Mouse (Mus musculus): ENCODE data around the gene Phlda1. TPM values are rescaled to one million over a fixed set of nuclear protein-coding genes. Genes with fewer than 3 reads are reported as not detected.

Phlda1 gene
- polyA plus RNA-seq, 1 experiment from 2014 or later, result 20.5 TPM

DNA sequence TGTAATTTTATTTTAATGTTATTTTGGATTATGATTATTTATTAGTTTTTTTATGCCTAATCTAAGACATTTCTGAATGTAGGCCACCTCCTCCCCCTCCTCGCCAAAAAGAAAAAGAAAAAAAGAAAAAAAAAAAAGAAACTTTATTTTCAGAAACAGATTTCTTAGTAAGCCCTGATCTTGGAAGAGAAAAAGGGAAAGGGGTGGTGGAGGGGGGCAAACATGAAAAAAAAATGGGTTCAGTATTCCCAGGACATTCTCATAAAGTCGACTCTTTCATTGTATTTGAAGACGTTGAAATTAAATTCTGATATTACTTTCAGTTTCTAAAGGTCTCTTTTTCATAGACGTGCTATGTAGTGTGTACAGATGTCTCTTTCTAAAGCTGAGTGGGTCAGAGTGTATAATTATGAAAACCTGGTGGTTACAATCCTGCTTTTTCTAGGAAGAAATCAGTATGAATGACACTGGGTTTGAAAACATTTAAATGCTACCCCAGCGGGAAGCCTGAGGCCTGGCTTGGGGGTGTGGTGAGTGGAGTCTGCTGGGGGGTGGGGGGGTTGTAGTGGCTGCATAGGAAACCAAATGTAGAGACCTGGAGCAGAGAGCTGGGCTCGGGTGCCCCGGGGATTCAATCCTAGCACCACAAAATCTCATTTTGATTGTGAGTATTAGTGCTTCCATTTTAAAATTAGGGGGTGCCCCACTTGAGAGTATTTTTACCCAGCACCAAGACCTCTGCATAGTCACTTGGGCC is 2.4 kb downstream of the Phlda1 start:
- Histone ChIP-seq H3K36me3 (ENCODE audit: control insufficient read depth, insufficient read depth, low read length) (no peaks in the 10 kb centered on the region), H3K27me3 (replicated peaks; ENCODE audit: control insufficient read depth, insufficient read depth, low read length) (no peaks in the 10 kb centered on the region), H3K4me1 (ENCODE audit: control insufficient read depth, insufficient read depth, low read length) (0 out of 2 replicates have a peak, but pooled peaks cover 7% of the 10 kb centered on the region), H3K4me3 (ENCODE audit: low read depth, low read length) (peak overlapping the region; percentile 77), H3K9me3 (replicated peaks; ENCODE audit: control insufficient read depth, low read length) (no peaks in the 10 kb centered on the region), H3K4me2 (ENCODE audit: low read length) (peak overlapping the region; percentile 90), H3K27ac (ENCODE audit: low read depth, low read length) (no peak overlapping the region), H3K9ac (ENCODE audit: low read length) (peak overlapping the region; percentile 85)
- no peak for DNase-seq (ENCODE audit: low spot score)
- WGBS, result 9% methylated on average over 7 of the region's 7 CpGs
- no peak for ATAC-seq

DNA sequence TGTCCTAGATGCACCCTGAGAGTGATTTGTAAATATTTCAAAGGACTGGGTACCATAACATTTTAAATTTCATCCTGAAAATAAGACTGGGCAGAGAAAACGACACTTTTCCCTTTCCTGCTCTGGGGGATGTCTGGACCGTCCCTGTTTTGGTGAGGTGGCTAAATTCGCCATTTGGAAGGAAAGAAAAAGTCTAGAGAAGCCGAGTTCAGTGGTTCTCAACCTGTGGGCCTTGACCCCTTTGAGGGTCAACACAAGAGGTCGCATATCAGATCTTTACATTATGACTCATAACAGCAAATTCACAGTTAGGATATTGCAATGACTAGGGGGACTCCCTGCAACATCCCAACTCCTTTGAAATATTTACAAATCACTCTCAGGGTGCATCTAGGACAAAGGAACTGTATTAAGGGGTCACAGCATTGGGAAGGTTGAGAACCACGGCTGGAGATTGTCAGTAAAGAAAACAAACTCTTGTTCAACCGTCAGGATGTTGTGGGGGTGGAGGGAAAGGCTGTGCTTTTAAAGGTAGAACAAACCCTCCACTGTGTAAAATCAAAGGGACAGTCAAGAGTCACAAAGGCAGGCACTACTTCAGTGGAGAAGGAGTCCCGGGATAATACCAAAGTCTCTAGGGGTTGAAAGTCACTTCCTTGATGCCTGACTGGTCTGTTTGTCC is 3.2 kb downstream of the Phlda1 start:
- DNase-seq (ENCODE audit: low spot score) (no peak), ATAC-seq (no peak)
- no peak overlapping the region for H3K27ac ChIP-seq (ENCODE audit: low read depth, low read length)
- peak overlapping the region; percentile 90 for H3K4me2 ChIP-seq (ENCODE audit: low read length)
- no peaks in the 10 kb centered on the region for H3K9me3 ChIP-seq (replicated peaks; ENCODE audit: control insufficient read depth, low read length)
- 0 out of 2 replicates have a peak, but pooled peaks cover 7% of the 10 kb centered on the region for H3K4me1 ChIP-seq (ENCODE audit: control insufficient read depth, insufficient read depth, low read length)
- peak overlapping the region; percentile 21; the same call in 1 of the 2 replicates for H3K9ac ChIP-seq (ENCODE audit: low read length)
- H3K36me3 ChIP-seq (ENCODE audit: control insufficient read depth, insufficient read depth, low read length), result no peaks in the 10 kb centered on the region
- peak overlapping the region; percentile 77; the same call in 1 of the 2 replicates for H3K4me3 ChIP-seq (ENCODE audit: low read depth, low read length)
- 38% methylated on average over 8 of the region's 8 CpGs for WGBS
- H3K27me3 ChIP-seq (replicated peaks; ENCODE audit: control insufficient read depth, insufficient read depth, low read length), result no peaks in the 10 kb centered on the region

DNA sequence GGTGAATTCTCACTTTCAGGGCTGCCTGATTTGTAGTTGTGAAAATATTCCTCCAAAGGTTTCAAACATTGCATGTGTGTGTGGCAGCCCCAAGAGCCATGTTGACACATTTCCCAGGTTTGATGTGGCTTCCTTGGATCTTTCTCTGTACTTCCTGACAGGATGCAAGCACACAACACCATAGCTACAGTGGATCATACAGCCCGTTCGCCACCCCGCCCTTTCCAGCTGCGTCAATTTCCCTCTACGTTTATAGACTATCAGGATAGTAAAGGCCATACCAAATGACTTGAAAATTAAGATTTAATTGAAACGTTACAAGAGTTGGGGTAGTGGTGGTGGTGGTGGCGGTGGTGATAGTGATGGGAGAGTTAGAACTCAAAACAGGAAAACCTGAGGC is 3.9 kb downstream of the Phlda1 start:
- Histone ChIP-seq H3K36me3 (ENCODE audit: control insufficient read depth, insufficient read depth, low read length) (no peaks in the 10 kb centered on the region), H3K4me3 (ENCODE audit: low read depth, low read length) (no peak overlapping the region), H3K9me3 (replicated peaks; ENCODE audit: control insufficient read depth, low read length) (no peaks in the 10 kb centered on the region), H3K4me2 (ENCODE audit: low read length) (peak overlapping the region; percentile 90; the same call in 1 of the 2 replicates), H3K27me3 (replicated peaks; ENCODE audit: control insufficient read depth, insufficient read depth, low read length) (no peaks in the 10 kb centered on the region), H3K4me1 (ENCODE audit: control insufficient read depth, insufficient read depth, low read length) (0 out of 2 replicates have a peak, but pooled peaks cover 7% of the 10 kb centered on the region), H3K9ac (ENCODE audit: low read length) (no peak overlapping the region), H3K27ac (ENCODE audit: low read depth, low read length) (no peak overlapping the region)
- DNase-seq (ENCODE audit: low spot score) (no peak), ATAC-seq (no peak)
- WGBS, result 88% methylated on average over 7 of the region's 7 CpGs

DNA sequence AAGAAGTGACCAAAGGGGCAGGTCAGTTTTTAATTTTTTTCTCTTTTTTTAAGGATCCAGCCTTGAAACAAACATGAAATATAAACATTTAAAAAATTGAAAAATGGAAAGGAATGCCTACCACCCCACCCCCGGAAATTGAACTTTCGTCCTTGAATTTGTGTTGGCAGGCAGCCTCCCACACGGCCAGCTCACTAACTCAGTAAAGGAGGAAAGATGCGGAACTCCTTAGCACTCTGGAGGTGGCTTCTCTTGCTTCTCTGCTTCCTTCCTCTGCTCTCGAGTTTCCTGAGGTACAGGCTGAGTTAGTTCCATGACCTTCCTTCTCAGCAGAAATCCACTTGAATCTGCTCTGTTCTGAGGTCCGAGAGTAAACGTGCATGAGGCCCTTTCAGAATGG is 4.7 kb downstream of the Phlda1 start:
- Histone ChIP-seq H3K27ac (ENCODE audit: low read depth, low read length) (no peak overlapping the region), H3K9me3 (replicated peaks; ENCODE audit: control insufficient read depth, low read length) (no peaks in the 10 kb centered on the region), H3K9ac (ENCODE audit: low read length) (no peak overlapping the region), H3K4me2 (ENCODE audit: low read length) (no peak overlapping the region), H3K27me3 (replicated peaks; ENCODE audit: control insufficient read depth, insufficient read depth, low read length) (no peaks in the 10 kb centered on the region), H3K4me1 (ENCODE audit: control insufficient read depth, insufficient read depth, low read length) (0 out of 2 replicates have a peak, but pooled peaks cover 7% of the 10 kb centered on the region), H3K4me3 (ENCODE audit: low read depth, low read length) (no peak overlapping the region), H3K36me3 (ENCODE audit: control insufficient read depth, insufficient read depth, low read length) (no peaks in the 10 kb centered on the region)
- no peak for DNase-seq (ENCODE audit: low spot score)
- 59% methylated on average over 7 of the region's 7 CpGs for WGBS
- ATAC-seq, result no peak

DNA sequence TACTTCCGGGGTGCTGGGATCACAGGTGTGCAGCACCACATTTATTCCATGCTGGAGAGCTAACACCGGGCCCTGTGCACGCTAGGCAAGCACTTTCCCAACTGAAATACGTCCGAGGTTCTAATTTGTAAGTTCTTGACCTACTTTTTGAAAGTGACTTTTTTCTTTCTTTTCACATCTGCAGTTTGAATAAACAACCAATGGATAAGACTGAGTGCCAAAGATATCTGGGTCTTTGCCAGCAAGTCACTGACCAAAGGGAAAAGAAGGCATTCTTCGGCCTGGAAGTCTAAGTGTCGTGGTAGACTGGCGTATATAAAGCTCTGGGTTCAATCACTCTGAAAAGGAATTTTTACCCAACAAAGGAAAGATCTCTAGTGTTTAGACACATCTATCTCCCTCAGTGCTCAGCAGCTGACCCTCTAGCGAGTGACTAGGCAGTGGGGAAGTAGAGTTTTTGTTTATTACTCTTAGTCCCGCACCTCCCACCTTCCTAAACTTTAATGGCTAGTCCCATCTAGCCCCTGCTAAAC is 6.0 kb downstream of the Phlda1 start:
- Histone ChIP-seq H3K27me3 (replicated peaks; ENCODE audit: control insufficient read depth, insufficient read depth, low read length) (no peaks in the 10 kb centered on the region), H3K4me2 (ENCODE audit: low read length) (no peak overlapping the region), H3K4me1 (ENCODE audit: control insufficient read depth, insufficient read depth, low read length) (0 out of 2 replicates have a peak, but pooled peaks cover 7% of the 10 kb centered on the region), H3K27ac (ENCODE audit: low read depth, low read length) (no peak overlapping the region), H3K36me3 (ENCODE audit: control insufficient read depth, insufficient read depth, low read length) (no peaks in the 10 kb centered on the region), H3K9me3 (replicated peaks; ENCODE audit: control insufficient read depth, low read length) (no peaks in the 10 kb centered on the region), H3K4me3 (ENCODE audit: low read depth, low read length) (no peak overlapping the region), H3K9ac (ENCODE audit: low read length) (no peak overlapping the region)
- DNase-seq (ENCODE audit: low spot score) (no peak), ATAC-seq (no peak)
- 82% methylated on average over 10 of the region's 10 CpGs for WGBS

DNA sequence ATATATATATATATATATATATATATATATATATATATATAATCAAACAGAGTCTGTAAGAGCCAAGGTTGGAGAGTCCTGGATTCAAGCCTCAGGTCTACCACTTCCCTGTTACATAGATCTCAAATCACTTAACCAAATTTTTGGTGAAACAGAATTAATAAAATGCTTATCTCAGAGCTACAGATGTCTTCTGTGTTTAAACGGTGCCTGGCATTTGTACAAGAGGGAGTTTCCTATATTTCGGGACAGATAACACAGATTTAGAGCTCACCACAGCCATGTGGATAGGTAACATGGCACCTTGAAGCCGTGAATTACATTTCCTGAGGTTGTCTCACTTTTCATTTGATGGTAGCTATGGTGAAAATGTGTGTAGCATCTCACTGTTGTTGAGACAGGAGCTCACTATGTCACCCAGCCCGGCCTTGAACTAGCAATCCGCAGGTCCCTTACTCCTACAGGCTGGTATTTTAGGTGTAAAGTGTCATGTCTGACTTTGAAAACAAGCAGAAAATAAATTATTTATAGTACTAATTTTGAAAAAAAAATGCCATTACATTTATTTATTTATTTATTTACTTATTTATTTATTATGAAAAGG is 8.3 kb downstream of the Phlda1 start:
- Histone ChIP-seq H3K36me3 (ENCODE audit: control insufficient read depth, insufficient read depth, low read length) (no peaks in the 10 kb centered on the region), H3K4me1 (ENCODE audit: control insufficient read depth, insufficient read depth, low read length) (peaks cover under 1% of the 10 kb centered on the region; the same call in 1 of the 2 replicates), H3K27me3 (replicated peaks; ENCODE audit: control insufficient read depth, insufficient read depth, low read length) (no peaks in the 10 kb centered on the region), H3K4me2 (ENCODE audit: low read length) (no peak overlapping the region), H3K9me3 (replicated peaks; ENCODE audit: control insufficient read depth, low read length) (no peaks in the 10 kb centered on the region), H3K27ac (ENCODE audit: low read depth, low read length) (no peak overlapping the region), H3K9ac (ENCODE audit: low read length) (no peak overlapping the region), H3K4me3 (ENCODE audit: low read depth, low read length) (no peak overlapping the region)
- ATAC-seq (no peak), DNase-seq (ENCODE audit: low spot score) (no peak)
- WGBS, result 93% methylated on average over 5 of the region's 5 CpGs

DNA sequence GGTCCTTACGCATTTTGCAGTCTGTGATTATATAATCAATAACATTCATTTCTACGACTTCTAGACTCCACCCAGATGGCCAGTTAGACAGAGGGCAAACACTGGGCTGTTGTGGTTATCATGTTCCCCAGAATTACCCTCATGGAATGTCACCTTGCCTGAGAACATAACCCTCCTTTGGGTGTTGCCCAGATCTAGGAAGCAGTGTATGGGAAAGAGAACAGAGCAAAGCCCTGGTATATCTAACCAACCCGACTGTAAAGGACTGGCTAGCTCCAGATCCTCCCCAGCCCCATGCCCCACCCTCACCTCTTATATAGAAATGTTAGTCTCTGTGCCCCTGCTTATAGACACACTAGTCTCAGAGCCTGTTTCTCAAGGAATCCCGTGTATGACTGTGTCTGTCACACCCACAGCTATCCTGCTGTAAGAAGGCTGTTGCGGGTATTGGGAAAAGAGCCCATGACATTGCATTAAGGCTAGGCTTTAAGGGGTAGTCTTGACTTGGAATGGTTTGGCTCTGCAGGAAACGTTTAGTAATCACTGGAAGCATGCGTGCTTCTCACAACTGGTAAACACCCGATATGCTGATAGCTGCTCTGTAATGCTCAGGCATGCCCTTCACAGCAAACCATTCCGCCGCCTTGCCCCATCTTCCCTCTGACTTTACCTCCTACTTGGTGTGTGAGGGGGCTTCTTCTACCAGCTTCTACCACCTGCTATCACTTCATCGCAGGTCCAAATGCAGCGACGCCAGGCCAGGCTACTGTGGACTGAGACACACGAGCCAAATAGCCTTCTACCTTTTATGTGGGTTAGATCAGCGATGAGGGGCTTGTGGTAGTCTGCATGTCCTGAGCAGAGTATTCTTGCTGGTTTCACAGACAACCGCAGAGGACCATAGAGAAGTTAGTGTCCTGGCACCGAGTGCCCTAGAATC is 9.3 kb downstream of the Phlda1 start:
- 90% methylated on average over 17 of the region's 17 CpGs for WGBS

DNA sequence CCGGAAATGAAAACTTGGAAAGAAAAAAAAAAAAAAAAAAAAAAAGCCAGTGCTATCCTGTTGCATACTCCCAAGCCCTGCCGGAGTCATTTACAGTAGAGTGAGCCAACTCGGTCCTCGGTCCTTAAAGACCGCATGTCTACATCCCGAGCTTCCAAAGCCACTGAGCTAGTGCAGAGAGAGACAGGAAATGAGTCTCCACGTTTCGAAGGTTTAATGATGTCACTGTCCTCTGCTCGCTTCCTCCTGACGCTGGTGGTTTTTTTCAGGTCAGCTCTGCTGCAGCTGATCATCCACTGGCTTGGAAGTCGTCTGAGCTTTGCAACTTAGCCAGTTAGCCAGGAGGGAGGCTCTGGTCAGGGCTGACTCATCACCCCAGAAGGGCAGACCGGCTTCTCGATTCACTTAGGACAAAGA is 10.1 kb downstream of the Phlda1 start:
- 77% methylated on average over 13 of the region's 13 CpGs for WGBS
- DNase-seq (ENCODE audit: low spot score), result no peak
- no peaks in the 10 kb centered on the region for H3K9me3 ChIP-seq (replicated peaks; ENCODE audit: control insufficient read depth, low read length)
- no peak overlapping the region for H3K27ac ChIP-seq (ENCODE audit: low read depth, low read length)
- no peak overlapping the region for H3K4me3 ChIP-seq (ENCODE audit: low read depth, low read length)
- no peak overlapping the region for H3K9ac ChIP-seq (ENCODE audit: low read length)
- H3K36me3 ChIP-seq (ENCODE audit: control insufficient read depth, insufficient read depth, low read length), result no peaks in the 10 kb centered on the region
- no peak for ATAC-seq
- H3K27me3 ChIP-seq (replicated peaks; ENCODE audit: control insufficient read depth, insufficient read depth, low read length), result no peaks in the 10 kb centered on the region
- peaks cover 9% of the 10 kb centered on the region; the same call in 1 of the 2 replicates for H3K4me1 ChIP-seq (ENCODE audit: control insufficient read depth, insufficient read depth, low read length)
- H3K4me2 ChIP-seq (ENCODE audit: low read length), result no peak overlapping the region

More for the DNA sequence above, 9.3 kb downstream of the Phlda1 start:
- Histone ChIP-seq H3K27me3 (replicated peaks; ENCODE audit: control insufficient read depth, insufficient read depth, low read length) (no peaks in the 10 kb centered on the region), H3K9ac (ENCODE audit: low read length) (no peak overlapping the region), H3K36me3 (ENCODE audit: control insufficient read depth, insufficient read depth, low read length) (no peaks in the 10 kb centered on the region), H3K4me2 (ENCODE audit: low read length) (no peak overlapping the region), H3K4me3 (ENCODE audit: low read depth, low read length) (no peak overlapping the region), H3K27ac (ENCODE audit: low read depth, low read length) (no peak overlapping the region), H3K4me1 (ENCODE audit: control insufficient read depth, insufficient read depth, low read length) (peaks cover 8% of the 10 kb centered on the region; the same call in 1 of the 2 replicates), H3K9me3 (replicated peaks; ENCODE audit: control insufficient read depth, low read length) (no peaks in the 10 kb centered on the region)
- ATAC-seq (no peak), DNase-seq (ENCODE audit: low spot score) (no peak)

All from forebrain, embryonic 14.5 days (tissue).